Mouse (Mus musculus): Measurements from ENCODE around the gene Zdhhc13.

The Zdhhc13 gene

GRCm38 (mm10) chr7:48842353-48842752 is 53.5 kb downstream of the Zdhhc13 start:
- no peak for DNase-seq (ENCODE audit: low spot score in 2 of 2)

DNA sequence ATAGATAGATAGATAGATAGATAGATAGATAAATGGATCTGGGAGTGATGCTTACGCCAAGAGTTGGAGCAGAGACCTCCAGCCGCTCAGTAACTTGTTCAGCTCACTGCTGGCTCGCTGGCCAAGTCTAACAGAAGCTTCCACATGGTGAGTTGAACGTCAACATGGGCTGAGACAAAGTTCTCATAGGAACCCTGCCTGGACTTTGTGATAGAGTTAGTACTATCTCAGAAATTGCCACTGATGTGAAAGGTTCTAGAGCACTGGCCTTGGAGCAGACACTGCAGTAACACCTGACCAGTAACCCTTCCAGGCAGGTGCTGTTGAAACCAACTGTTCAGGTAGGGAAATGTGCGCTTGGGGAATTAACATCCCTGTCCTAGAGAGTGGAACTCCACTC is 54.7 kb downstream of the Zdhhc13 start:
- no peak for DNase-seq (ENCODE audit: low spot score in 2 of 2)

DNA sequence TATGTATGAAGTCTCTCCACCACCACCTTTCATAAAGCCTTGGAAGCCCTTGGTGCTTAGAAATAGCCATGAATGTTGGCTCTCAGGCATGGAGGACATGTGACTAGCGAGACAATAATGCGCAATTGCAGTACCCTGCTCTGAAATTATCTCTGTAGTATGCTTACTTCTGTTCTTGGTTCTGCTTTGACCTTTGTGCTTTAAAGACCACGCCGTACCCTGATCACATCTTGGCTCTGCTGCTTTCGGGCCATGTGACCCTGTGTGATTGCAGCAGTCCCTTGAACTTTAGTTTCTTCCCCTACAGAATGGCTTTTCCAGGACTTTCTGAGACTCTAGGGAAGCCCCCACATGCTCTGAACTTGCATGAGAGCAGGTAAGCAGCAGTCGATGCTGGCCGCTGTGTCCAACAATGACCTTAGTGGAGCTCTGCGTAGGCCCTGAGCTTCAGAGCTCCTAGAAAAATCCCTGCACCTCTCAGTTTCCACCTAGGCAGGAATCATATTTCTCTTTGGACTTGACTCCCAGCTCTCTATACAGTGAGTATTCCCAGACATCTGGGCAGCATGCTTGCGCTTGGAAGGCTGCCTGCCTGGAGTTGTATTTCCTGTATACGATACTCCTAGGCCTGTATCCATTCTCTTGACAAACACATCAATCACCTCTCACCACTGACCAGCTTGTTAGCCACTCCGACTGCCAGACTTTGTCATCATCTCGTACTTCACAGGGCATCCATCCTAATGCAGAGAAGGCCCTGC is 56.6 kb downstream of the Zdhhc13 start:
- DNase-seq (ENCODE audit: low spot score in 2 of 2) = no peak

- DNase-seq (ENCODE audit: low spot score in 2 of 2) = no peak
Observed at GRCm38 (mm10) chr7:48846755-48847154, 58.0 kb downstream of the Zdhhc13 start.

DNA sequence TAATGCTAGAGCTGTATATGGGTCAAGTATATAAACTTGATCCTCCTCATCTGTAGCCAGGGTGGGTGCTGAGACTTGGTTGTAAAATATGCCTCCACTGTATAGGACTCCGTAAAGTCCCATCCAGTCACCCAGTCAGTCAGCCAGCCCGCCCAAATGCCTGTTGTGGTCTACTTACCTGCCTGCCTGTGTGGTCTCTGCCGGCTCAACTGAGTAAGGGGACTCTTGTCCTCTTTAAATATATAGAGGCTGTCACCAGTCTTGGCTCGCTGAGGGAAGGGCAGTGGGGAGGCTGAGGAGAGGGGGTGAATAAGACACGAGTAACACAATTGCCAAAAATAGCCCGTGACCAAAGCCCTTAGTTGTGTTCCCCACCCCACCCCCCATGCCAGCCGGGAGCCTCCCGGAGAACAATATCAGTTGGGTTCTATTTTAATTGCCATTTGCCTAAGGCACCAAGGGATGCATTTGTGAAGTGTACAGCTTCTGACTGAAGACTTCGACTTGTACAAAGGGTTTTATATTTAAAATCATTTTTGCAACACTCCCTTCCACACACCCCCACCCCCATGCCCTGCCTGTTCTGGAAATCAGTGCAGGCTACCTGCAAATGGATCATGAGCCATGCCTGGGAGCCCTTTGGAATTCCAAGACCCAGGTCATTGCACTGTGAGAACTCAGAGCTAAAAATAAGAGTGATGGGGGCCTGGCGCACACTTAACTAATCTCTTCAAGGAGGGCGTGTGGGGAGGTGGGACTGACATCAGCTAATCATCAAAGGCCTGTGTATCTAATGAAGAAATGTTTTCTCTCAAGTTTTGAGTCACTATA is 59.2 kb downstream of the Zdhhc13 start, which contains the start of gene Csrp3:
TSS of gene Csrp3 (minus strand) at position 214 of the 831 bp plus-strand sequence.
- DNase-seq (ENCODE audit: low spot score in 2 of 2) = no peak

DNA sequence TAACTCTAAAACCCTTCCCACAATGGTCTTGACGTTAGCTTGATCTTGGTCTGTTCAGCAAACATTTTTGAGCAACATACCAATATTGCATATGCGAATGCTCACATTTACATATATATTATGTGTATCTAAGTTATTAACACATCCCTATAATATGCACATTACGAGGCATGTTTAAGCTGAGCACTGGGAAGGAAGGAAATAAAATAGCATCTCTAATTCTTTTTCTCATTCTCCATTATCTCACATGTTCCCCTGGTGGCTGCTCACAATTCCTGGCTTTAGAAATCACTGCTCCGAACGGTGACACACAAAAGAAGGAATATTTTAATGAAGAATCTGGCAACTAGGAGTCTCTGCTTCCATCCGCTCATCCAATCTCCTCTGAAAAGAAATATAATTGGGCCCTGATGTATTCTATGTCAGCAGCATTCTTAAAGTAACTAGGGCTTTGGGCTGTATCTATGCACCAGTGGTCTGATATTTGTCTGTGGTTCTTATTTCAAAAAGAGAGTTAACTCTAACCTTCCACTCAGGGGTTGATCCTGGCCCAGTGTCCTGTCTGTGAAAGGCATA is 62.8 kb downstream of the Zdhhc13 start:
- no peak for DNase-seq (ENCODE audit: low spot score in 2 of 2)

DNA sequence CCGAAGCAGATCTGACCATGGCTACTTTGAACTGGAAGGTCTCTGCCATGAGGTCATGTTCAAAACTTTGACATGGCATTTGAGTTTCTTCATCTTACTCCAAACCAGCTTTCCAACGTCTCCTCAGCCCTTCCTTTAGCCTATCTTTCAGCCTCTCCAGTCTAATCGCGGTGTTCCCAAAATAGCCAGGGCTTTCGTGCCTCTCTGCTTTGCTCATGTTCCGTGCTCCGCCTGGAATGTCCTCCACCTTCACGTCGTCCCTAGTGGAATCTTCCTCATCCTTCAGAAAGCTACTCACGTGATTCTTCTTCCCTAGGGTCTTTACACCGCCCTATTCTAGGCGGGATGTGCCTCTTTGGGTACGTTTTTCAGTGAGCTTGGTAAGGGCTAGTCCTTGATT is 64.7 kb downstream of the Zdhhc13 start:
- DNase-seq (ENCODE audit: low spot score in 2 of 2) = no peak

GRCm38 (mm10) chr7:48855461-48855860 is 66.7 kb downstream of the Zdhhc13 start:
- no peak for DNase-seq (ENCODE audit: low spot score in 2 of 2)

DNA sequence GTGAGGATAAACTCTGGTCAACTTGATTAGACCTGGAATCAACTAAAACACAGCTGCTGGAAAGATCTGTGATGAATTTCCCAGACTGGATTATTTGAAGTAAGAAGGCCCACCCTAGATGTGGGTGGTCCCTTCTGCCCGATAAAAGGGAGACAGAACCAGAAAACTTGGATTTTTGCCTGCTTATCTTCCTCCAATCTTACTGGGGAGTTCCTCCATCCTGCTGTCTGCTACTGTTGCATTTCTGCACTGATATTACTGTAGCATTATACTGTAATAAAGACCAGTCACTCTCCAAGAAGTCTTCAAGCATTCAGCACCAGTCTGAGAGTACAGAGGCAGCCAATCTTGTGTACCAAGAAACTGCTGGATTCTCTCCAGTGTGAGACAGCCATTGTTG is 69.5 kb downstream of the Zdhhc13 start:
- no peak for DNase-seq (ENCODE audit: low spot score in 2 of 2)

DNA sequence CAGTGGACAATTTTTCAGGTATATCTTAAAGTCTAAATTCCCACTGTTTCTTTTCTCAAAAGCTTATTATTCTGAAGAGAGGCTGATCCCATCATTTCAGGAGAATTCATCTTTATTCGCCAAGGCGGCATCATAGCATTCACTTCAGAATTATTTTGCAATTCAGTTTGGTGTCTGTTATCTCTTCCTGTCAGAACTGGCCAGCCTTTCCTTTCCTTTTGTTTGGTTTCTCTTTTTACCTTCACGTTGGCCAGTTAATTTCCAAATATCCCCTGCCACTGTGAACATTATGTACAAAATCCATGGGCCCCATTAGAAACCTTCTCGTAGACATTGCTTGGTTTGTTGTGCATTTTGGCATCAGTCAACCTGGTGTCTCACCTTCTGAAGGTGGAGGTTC is 70.6 kb downstream of the Zdhhc13 start:
- DNase-seq (ENCODE audit: low spot score in 2 of 2) = no peak

DNA sequence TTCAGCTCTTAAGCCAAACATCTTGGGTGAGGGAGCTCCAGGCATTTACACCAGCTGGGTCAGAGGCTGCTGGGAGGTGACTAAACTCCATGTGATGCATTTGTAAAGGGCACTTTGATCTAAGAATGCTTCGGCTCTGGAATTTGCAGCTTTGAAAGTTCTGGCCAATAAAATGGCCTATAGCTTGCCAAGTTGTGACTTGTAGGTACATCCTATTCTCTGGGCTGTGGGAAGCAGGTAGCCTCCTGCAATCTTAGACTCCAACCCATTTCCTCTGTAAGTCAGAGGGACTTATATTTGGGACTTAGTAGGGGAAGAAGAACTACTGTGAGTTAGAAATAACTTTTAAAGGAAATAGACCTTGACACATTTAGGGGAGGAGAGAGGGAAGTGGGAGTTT is 72.1 kb downstream of the Zdhhc13 start:
- DNase-seq (ENCODE audit: low spot score in 2 of 2) = no peak

- no peak for DNase-seq (ENCODE audit: low spot score in 2 of 2)
Observed at GRCm38 (mm10) chr7:48861796-48862195, 73.0 kb downstream of the Zdhhc13 start.

DNA sequence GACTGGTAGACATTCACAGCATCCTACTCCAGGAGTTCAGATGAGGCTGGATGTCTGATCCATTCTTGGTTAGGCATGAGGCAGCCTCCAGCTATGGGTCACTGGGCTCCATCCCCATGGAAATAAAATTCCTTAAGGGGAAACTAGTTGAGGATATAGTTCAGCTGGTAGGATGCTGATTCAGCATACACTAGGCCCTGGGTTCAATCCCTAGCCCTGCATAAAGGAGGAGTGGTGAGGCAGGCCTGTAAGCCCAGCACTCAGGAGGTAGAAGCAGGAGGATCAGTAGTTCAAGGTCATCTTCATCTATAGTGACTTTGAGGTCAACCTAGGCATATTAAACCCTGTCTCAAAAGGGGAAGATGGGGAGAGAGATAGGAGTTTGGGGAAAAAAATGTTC is 75.4 kb downstream of the Zdhhc13 start:
- DNase-seq (ENCODE audit: low spot score in 2 of 2) = no peak

DNA sequence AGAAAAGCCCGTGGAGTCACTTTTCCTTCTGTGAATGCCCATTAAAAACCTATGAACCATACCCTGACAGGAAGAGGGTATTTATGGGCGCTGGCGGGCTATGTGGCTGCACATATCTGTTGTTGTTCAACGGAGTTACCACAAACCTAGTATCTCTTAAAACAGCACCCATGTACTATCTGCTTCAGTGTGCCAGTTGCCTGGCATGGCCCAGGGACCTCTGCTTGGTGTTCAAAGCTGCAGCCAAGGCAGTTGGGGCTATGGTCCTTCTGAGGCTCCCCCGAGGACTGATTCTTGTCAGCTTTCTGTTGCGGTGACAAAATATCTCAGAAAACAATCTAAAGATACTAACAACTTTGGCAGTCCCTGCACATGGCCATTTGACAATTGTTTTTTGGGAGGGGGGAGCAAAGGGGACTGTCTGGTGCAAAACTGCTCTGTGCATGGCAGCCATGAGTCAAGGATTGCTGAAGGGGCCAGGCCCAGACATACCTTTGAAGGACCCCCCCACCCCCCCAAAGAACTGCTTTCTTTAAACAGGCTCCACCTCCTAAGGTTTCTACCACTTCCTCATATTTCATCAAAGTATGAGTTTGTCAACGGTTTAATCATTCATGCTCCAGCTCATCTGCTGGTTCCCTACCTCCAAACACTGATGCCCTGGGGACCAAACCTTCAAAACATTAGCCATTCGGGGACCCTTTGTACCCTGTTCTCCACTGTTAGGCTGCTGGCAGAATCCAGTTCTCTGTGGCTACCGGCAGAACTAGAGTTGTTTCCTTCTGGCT is 76.1 kb downstream of the Zdhhc13 start:
- no peak for DNase-seq (ENCODE audit: low spot score in 2 of 2)

DNA sequence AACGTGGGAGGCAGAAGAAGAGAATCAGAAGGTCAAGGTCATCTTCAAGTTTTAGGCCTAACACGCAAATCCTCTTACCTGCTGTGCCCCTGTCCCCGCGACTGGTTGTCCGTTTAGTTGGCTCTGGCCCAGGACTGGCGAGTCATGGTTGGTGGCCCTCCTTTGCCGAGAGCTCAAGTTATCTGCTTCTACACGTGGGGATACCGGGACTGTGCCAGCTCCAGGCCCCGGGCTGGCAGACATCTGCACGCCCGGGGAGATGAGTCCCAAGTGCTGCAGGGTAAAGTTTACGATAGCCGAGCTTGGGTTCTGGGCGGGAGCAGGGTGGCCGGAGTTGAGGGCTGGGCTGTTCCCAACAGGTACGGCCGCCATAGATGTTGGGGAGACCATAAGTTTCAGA is 78.8 kb downstream of the Zdhhc13 start:
- no peak for DNase-seq (ENCODE audit: low spot score in 2 of 2)

DNA sequence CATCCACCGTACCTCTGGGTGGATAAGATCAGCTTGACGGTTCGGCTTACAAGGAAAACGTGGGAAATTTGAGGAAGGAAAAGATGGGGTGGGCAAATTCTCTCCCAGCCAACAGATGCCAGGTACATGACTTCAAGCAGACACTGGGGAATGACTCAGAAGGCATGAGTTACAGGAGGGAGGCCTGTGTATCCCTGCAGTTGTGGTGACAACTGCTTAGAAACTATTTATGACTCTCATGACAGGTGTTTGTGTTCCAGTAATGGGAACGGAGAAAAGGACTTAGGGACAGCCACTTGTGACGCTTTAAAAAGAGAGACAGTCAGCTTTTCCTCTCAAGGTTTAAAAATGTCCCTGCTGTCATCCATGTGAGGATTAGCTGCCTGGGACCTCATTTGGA is 81.3 kb downstream of the Zdhhc13 start:
- DNase-seq (ENCODE audit: low spot score in 2 of 2) = no peak

DNA sequence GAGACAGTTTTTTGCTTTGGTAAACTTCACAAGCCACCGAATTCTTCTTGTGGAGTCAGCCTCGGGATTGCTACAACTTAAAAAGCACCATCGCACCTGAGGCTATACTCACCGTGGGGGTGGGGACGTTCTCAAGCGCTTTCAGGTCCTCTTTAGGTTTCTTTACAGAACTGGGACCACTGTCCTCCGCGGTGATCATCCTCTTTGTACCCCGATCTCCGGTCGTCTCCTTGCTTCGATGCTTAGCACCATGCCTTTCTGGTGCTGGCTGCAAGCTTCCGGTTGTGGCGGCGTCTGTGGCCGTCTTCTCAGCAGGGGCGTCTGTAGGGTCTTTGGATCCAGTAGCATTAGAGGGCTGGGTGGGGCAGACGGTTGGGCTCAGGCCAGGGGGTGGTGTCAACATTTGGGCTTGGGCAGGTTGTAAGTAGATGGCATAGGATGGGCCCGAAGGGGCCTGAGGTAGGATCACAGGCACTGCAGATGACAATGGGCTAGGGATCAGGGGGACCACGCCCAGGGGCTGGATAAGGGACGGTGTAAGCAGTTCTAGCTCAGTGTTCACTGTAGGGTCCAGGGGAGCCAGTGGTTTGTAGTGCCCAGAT is 81.9 kb downstream of the Zdhhc13 start:
- DNase-seq (ENCODE audit: low spot score in 2 of 2) = no peak

DNA sequence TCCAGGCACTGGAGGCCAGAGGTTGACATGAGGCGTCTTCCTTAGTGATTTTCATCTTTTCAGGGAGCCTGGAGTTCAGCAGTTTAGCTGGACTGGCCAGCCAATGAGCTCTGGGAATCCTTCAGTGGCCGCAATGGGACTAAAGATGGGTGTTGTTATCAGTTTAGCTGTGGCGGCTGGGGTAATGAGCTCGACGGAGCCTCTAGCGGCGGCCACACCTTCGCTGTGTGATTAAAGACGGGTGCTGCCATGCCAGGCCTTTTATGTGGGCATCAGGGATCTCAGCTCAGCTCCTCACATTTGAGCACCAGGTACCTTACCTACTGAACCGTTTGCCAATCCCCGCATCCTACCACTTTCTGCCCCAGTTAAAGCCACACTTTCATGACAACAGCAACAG is 82.5 kb downstream of the Zdhhc13 start:
- no peak for DNase-seq (ENCODE audit: low spot score in 2 of 2)

- no peak for DNase-seq (ENCODE audit: low spot score in 2 of 2)
Observed at GRCm38 (mm10) chr7:48875096-48875495, 86.3 kb downstream of the Zdhhc13 start.

DNA sequence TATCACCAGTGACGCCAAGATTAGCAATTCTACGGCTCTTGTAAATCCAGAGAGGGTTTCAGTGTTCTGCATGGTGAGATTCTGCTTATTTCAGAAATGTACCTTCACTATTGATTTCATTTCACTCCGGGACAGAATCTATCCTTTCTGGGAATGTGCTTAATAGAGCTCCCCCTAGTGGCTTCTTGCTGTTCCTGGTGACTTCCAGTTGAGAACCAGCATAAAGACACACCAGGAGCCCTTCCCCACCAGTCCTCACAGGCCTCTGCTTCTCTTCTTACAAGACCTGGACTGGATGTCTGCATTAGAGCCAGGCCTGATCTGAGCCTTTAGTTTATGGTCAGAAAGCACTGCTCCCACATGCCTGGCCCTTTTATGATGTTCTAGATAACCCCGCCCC is 87.7 kb downstream of the Zdhhc13 start:
- DNase-seq (ENCODE audit: low spot score in 2 of 2) = peak in 1 of 2 experiments; percentile 42
